Mouse (Mus musculus): ENCODE measurements around the gene Col1a2. TPM values are rescaled to one million over a fixed set of nuclear protein-coding genes. Genes with fewer than 3 reads are reported as not detected.

Gene Col1a2
- total RNA-seq (2021), result 1,000 to 10,000 TPM; 2,080 to 2,296 TPM
- long read RNA-seq, experiment 1, partial matches to known transcripts, result 680 of 730 reads
- long read RNA-seq, experiment 1, other reads (novel, unspliced or antisense), result 50 of 730 reads
- long read RNA-seq, experiment 2, partial matches to known transcripts, result 566 of 616 reads
- long read RNA-seq, experiment 2, other reads (novel, unspliced or antisense), result 50 of 616 reads

DNA sequence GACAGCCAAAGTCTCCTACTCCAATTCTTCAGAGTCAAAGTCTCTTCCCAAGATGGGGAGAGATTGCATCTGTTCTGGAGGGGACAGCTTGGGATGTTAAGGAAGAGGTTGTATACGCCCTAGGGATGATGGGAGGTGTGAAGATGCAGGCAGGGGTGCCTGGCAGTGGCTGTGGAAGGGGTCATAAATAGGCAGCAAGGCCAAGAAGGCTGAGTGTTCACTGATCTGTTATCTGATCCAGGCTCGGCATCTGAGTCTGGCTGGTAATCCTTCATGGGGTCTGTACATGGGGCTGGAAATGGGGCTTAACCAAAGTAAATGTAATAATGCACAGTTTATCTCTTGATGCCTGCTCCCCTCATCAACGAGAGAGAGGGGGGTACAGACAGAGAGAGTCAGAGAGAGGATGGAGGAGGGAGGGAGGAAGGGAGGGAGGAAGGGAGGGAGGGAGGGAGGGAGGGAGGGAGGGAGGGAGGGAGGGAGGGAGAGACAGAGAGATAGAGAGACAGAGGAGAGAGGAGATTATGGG is at the start of gene Col1a2:
Gene Col1a2 (plus strand): TSS at position 212 of the 529 bp plus-strand sequence.
- no peak for DNase-seq
- intact Hi-C loops (cut with DNase I; ENCODE audit: low total_unique reads), result no loop called here

- intact Hi-C loops (cut with DNase I; ENCODE audit: low total_unique reads), result no loop called here
- DNase-seq, result no peak
Observed at GRCm38 (mm10) chr6:4455518-4455917, 49.1 kb upstream of the Col1a2 start.

GRCm38 (mm10) chr6:4455961-4456617 is 48.5 kb upstream of the Col1a2 start:
- DNase-seq, result peak; percentile 22
- intact Hi-C loops (cut with DNase I; ENCODE audit: low total_unique reads), result no loop called here

DNA sequence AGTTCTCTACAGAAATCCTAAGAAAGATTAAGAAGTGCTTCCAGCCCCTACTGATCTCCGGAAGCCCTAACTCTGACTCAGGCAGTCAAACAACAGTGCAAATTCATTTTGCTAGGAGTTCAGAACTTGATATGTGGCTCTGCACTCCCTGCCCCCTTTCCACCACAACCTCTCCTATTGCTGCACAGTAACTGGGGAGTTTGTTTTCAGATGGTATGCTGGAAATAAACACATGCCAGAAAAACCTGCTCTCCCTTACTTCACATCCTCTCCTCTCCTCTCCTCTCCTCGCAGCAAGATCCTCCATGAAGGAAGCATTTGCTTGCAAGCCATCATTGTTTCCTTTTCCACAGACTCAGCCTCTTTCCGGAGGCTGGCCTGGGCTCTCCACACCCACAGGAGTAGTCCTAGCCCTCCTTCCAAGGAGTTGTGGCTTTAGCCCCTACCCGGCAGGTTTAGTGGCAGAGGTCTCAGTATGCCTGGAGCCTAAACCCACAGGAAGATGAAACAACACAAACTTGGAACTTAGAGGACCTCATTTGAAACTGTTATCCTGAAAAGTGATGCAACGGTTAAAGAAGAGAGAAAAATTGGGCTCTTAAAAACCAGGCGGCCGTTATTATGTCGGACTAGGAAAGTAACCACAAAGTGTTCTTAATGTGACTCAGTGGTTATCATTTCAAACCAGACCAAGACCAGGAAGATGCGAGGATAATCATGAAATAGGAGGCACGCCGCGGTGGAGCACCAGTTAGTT is 47.7 kb upstream of the Col1a2 start:
- DNase-seq, result peak; percentile 39
- intact Hi-C loops (cut with DNase I; ENCODE audit: low total_unique reads), result no loop called here

DNA sequence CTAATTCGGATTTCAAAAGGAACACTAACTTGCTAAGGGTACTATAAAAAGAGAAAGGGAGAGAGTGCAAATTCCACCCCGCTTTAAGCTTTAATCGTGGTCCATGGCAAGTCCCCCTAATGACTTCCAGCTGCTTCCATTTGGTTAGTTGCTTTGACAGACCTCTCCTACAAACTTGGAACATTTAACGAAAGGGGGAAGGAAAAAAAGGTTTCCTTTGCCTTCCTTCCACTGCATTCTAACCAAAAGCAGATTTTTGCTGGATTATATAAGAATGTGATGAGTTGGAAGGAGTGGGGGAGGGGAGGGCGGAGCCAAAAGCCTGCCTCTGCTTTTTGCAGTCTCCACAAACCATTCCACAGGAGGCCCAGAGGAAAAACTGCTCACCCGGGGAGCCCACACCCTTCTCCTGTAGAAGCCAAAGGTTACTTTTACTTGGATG is 47.0 kb upstream of the Col1a2 start:
- peak; percentile 83 for DNase-seq
- intact Hi-C loops (cut with DNase I; ENCODE audit: low total_unique reads), result no loop called here

DNA sequence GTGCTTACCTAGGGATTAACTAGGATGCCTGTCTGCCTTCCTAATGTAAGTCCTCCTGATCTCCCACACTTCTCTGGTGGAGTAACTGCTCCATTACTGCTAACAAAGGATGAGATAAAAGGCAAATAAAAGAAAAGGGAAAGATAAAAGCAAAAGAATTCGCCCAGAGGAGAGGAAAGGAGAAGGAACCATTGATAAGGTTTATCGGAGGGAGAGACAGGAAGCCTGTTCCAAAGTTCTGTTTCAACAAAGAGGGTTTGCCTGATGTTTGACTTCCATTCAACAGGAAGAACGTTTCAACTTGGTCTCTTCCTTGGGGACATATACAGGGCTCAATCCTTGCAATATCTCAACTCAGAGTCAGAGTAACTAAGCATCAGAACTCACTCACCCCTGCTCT is 39.3 kb upstream of the Col1a2 start:
- no peak for DNase-seq
- intact Hi-C loops (cut with DNase I; ENCODE audit: low total_unique reads), result no loop called here

DNA sequence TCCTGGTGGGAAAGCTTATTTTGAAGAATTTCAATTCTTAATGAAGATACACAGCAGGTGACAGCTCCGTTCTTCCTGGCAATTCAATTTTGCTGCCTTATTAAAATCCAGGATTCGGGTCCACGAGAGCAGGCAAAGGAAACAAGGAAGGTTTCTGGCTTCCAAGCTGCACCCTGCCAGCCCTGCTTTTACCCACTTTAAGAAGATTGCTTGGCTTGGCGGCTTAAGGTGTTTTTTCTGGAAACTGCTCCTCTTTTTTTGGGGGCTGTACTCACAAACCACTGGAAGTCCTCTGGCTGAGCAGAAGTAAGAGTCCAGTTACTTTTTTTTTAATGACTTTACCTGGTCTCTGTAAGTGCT is 21.1 kb upstream of the Col1a2 start:
- intact Hi-C loops (cut with DNase I; ENCODE audit: low total_unique reads), result no loop called here
- no peak for DNase-seq

DNA sequence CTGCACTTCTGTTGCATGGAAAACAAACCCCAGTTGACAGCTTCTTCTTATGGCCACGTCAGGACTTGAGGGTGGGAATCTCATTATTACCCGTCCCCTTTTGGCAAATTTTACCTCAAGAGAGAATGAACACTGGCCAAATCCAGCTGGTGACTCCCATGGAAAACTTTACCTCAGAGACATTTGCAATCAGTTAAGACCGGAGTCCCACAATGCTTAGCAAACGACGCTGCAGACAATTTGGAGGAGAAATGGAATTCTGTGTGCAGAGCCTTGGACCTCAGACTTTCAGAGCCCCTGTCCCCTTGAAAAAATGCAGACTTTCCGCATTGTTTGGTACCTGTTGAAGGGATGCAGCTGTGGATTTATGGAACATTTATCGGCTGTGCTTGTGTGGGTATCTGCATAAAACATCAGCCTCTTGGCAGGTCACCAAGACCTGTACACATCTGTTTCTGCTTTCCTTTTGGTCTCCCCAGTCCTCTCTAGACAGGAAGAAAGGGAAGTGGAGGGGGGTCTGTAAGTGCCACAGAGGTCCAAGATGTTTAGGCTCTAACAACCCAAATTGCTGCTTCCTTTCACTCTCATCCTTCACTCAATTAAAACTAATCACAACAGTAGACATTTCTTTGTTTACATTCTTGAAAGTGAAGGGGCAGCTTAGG is 20.5 kb upstream of the Col1a2 start:
- intact Hi-C loops (cut with DNase I; ENCODE audit: low total_unique reads), result no loop called here

DNA sequence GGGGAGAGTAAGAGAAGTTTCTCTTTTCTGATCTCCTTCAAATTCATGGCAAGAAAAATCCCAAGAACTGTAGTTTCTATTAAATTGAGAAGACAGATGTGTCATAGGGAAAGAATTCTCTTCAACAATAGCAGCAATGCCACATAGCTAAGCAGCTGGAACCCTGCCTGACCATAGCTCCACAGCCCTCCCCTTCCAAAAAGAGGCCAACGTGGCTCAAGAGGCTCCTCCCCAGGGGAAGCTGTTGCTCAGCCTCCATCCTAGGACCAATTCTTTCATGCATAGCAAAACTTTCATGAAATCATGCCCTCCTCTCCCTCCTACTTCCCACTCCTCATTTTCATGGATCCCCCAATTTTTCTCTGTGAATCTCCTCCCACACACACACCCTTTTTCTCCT is 16.3 kb upstream of the Col1a2 start:
- DNase-seq, result peak; percentile 86
- intact Hi-C loops (cut with DNase I; ENCODE audit: low total_unique reads), result no loop called here

More for the DNA sequence above, 20.5 kb upstream of the Col1a2 start:
- peak; percentile 49 for DNase-seq

GRCm38 (mm10) chr6:4488966-4489365 is 15.6 kb upstream of the Col1a2 start:
- intact Hi-C loops (cut with DNase I; ENCODE audit: low total_unique reads), result no loop called here
- DNase-seq, result no peak

DNA sequence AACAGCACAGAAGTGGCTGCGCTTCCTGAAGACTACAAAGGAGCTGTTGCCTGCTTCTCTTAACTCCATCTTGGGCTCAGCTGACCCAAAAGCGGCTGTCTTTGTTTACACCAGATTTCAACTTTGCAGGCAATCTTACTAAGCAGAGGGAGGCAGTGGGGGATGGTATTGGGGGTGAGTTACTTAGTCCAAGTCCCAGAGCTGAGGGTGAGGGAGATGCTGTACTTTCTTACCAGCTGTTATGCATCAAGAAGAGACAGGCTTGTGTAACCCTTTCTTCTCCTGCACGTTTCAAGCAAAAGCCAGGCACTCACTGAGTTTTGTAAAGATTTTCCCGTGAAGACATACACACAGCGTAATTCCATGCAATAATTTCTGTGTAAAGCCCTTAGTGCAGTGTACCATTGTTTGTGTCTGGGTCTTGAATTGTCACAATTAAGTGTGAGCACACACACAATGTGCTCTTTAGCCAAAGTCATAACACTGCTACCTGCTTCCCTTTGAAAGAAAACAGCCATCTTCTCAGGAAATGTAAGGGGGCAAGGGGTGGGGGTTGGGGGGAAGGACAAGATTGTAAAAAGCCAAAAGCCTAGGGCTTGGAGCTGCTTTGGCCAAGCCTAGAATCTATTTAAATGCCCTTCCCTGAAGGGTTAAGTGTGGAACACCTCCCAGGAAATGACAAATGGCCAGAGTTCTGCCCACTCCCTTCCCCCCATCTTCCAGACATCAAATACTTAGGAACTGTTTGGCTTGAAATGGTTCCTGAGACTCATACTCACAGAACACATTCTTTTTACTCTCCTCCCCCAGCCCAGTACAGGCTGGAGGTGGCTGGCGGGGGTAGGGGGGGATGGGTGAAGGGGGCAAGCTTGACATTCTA is 15.0 kb upstream of the Col1a2 start:
- intact Hi-C loops (cut with DNase I; ENCODE audit: low total_unique reads), result no loop called here
- DNase-seq, result peak; percentile 71

DNA sequence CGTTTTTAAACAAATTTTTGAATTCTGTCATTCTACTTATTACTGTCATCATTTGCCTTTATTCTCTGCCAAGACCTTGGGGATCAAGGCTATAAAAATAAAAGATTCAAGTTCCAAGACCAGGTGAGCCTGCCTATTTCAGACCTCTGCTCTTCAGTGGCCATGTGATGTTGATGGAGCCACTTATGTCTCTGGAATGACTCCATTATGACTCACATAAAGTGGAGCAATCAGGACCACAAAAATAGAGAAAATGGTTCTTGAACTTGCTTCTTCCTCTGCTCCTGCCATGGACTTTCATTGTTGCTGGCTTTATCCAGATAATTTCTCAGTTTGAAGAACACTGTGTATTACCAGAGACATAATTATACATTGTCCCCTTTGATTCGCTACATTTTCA is 10.9 kb upstream of the Col1a2 start:
- intact Hi-C loops (cut with DNase I; ENCODE audit: low total_unique reads), result no loop called here
- no peak for DNase-seq

- intact Hi-C loops (cut with DNase I; ENCODE audit: low total_unique reads), result no loop called here
Observed at GRCm38 (mm10) chr6:4496428-4496827, 8.2 kb upstream of the Col1a2 start.

DNA sequence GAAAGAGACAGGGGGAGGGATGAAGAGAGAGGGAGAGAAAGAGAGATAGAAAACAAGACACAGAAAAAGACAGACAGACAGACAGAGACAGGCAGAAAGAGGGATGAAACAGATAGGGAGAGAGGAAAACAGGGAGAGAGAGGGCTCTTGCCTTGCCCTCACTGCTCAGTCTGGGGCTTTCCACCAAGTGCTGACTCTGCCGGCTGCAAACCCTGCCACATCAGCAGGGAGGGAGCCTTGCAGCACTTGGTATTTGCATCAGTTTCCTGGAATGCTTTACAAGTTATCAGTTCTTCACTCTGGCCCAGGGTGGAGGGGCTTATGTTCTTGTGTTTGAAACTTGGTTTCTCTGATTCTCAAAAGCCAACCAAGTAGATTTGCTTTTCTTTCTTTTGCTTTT is 1.5 kb upstream of the Col1a2 start:
- intact Hi-C loops (cut with DNase I; ENCODE audit: low total_unique reads), result no loop called here
- DNase-seq, result peak; percentile 52

More at GRCm38 (mm10) chr6:4496428-4496827, 8.2 kb upstream of the Col1a2 start:
- DNase-seq, result no peak

- intact Hi-C loops (cut with DNase I; ENCODE audit: low total_unique reads), result no loop called here
- DNase-seq, result peak; percentile 88
Observed at GRCm38 (mm10) chr6:4505158-4505997, 764 bp downstream of the Col1a2 start.

GRCm38 (mm10) chr6:4506106-4506505 is 1.5 kb downstream of the Col1a2 start:
- intact Hi-C loops (cut with DNase I; ENCODE audit: low total_unique reads), result no loop called here
- no peak for DNase-seq

DNA sequence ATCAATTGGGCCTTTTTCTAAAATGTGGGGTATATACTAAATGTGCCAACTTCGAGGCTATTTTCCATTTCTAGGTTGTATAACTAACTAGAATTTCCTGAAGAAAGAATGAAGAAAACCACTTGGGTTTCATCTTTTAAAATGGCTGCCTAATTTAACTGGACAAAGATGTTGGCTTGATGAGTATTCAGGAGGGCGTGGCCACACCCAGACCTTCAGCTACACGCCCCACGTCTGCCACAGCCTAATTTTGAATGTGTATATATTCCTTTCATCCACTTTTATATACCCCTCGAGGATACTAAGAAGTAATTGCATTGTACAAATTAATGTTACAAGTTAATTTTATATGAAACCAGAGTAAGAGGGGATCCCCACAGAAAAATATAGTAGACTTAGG is 2.2 kb downstream of the Col1a2 start:
- DNase-seq, result no peak
- intact Hi-C loops (cut with DNase I; ENCODE audit: low total_unique reads), result no loop called here

- intact Hi-C loops (cut with DNase I; ENCODE audit: low total_unique reads), result no loop called here
- DNase-seq, result no peak
Observed at GRCm38 (mm10) chr6:4507323-4507722, 2.7 kb downstream of the Col1a2 start.
